Mouse (Mus musculus) embryonic fibroblast, embryonic 13.5 days (primary cell): ENCODE data around the gene Eml6.
A peak's percentile ranks its signal among the peaks of the same experiment; 100 is the strongest.

Experiments used
- CTCF ChIP-seq: IDR thresholded peaks from 2 replicates; pipeline ENCODE4 v1.5.1; 2011; ENCODE audit warnings: mild to moderate bottlenecking, control low read depth, low read length, moderate library complexity, borderline replicate concordance; ENCODE audit not compliant: insufficient read depth
- POLR2A ChIP-seq: IDR thresholded peaks from 2 replicates; pipeline ENCODE4 v1.6.1; 2011; ENCODE audit warnings: low read depth, mild to moderate bottlenecking, control low read depth, low read length, moderate library complexity

DNA sequence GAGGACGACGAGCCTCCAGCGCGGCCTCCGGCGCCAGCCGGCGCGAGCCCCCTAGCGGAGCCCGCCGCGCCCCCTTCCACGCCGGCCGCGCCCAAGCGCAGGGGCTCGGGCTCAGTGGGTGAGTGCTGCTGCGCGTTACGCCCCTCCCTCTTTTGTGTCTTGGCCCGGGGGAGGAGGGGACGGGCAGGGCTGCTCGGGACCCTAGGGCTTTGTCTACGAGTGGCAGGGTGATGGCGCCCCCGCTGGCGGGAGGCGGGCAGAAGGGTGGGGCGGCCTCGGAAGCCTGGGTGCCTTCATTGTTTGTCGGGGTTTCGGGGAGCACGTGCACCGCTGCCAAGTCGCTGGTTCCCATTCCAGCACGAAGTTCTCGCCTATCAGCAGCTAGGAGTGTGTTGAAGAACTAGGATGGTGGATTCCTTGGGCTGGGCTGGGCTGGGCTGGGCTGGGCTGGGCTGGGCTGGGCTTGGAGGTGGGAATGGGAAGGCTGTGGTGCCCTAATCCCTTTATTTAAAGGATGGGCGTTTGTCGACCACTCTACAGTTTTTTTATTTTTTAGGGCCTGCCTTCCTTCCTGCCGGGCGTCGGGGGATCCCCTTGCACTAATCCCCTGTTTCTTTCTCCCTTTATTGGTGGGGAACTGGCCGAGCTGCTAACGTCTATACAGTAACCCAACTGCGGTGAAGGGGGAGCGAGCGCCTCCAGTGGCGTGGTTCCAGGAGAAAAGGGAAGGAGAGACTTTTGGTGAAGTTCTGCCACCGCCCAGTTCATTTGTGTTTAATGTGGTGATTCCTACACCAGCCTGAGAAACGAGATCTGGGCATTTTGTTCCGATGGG is 332.0 kb downstream of the Eml6 start:
- TF ChIP-seq POLR2A (peak; percentile 59), CTCF (peak; percentile 59)
